Mouse (Mus musculus): ENCODE measurements around the gene Lhcgr.

Lhcgr gene

DNA sequence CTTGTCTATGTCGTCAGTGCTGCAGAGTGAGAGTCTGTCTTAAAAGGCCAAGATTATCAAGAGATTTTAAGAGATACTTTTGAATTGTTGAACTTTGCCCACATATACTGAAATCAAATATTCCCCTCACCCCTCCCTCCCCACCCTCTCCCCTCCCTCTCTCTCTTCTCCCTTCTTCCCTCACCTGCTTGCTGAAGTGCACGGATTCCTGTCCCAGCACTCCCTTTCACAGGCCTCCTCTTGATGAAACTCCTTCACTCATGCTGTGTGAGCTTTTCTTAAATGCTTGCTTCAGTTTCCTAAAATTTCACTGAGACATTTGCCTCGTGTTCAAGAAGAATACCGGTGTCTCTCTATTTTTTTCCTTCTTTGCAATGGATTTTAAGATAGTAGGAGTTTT is 88.7 kb downstream of the Lhcgr start:
- no peak for DNase-seq

DNA sequence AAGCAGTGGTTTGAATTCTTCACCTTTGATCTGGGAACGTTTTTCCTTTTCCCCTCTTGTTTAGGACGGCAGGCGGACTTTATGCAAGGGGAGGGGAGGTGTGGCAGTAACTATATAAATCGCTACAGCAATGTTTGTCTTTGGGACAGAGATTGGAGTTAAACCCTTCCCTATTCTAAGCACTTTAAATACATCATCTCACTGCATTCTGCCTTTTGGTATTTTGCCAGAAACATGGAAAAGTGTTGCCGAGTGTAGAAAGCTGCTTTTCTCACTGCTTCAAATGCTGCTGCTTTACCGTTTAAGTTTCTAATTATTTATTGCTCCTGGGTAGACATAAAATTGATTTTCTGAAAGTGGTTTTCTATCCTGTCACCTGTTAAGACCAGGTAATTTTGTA is 89.4 kb downstream of the Lhcgr start:
- no peak for DNase-seq

DNA sequence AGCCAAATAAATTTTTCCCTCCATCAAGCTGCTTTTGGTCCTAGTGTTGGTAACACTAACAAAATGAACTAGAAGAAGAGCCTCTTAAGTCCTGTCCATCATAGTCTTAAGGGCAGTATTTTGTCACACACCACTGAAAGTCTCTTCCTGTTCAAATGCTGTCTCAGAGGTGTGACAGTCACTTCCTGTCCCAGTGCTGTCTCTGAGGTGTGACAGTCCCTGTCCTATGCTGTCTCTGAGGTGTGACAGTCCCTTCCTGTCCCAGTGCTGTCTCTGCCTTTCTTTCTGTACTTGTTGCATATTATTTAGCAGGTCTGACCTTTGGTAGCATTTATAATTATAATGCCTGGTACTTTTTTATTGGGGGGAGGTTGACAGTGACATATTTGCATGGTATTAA is 90.9 kb downstream of the Lhcgr start:
- DNase-seq, result no peak

DNA sequence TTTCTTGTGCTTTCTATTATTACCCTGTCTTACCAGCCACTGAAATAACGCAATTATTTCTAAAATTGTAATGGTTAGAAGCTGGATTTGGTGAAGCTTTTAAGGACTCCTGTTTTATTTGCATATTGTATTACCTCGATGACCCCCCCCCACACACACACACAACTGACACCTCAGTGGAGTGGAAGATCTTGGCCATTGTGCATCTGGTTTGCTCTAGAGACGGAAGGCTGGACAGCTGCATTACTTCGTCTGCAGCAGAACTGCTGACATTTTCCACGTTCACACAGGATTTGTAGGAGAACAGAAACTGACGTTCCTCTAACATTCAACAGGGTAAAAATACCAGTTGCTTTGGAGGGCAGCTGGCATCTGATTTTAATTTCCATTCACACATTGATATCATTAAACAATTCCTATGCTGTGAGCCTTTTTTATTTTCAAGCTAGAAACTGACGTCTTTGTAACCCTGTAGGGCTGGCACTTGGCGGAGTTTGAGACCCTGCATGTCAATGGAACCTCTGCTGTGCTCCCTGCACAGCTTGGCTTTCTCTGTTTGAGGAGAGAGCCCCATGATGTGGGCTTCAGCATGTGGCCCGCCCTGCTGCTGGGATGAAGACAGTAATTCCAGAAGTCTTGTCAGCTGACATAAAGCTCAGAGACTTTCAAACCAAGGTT is 95.0 kb downstream of the Lhcgr start:
- no peak for DNase-seq

DNA sequence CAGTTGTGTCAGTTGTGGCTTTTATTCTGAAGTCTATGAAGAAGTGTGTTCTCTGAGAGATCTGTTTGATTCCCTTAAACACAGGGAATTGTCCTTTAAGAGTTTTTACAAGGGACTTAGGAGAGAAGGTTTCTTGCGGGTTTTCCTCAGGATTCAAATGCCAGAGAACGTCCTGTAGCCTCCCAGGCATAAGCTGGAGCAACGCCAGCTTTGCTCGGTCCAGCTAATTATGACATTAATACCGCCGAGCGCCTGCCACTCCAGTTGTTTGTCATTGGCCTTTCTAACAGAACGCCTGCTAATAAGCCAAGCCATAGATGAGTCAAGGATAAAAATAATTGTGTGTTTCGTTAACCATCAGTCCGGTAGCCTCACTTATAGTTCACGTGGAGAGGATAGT is 103.6 kb downstream of the Lhcgr start:
- DNase-seq, result no peak

DNA sequence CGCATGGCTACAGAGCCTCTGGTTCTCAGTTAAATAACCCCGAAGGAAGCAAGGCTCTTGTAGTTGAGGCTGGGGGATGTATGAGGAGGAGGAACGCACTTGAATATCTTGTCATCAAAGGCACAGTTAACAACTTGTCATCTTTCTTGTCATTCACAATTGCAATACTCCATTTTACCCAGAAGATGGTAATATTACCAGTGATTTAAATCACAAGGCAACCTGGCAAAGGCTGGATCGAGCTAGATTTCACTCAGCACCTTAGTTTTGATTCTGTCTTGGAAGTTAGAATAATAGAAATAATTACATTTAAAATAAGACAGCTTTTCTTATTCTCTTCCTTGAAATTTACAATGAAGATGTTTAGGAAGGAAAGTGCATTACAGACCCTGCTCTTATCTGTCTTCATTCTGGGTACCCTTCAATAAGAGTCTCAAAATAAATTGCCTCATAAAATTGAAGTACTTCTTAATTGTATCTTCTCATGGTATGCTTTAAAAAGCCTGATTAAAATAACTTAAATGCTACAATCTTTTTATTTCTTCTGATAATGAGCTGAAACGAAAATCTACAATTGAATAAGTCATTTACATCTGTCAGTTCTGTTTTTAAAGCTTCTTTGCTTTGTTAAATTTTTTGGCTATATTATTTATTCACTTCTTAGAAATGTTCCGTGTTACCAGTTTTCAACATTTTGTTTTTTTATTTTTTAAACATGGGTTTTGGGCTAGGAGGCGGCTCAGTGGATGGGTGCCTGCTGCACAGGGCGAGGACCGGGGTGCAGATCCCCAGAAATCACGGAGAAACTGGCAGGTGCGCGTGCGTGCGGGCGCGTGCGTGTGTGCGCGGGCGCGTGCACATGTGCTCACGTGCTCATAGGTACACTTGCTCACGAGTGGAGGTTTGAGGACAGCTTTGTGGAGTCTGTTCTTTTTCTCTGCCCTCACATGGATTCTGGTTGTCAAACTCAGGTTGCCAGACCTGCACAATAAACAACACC is 116.2 kb downstream of the Lhcgr start:
- no peak for DNase-seq

DNA sequence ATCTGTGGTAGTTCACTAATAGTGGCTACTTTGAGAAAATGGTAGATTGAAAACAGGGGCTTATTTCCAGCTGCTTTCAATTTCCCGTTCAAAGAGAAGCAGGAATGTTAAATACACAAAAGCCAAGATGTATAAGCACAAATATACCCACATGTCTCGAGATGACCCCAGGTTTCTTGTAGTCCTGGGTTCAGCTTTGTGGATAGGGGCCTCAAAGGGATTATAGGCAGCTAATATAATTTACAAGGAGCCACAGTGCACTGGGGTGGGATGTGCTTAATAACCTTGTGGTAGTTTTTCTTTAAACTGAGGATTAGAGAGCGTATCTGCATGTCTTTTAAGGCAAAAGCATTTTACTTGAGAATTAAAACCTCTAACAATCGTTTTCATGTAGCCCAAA is 121.0 kb downstream of the Lhcgr start:
- DNase-seq, result no peak

DNA sequence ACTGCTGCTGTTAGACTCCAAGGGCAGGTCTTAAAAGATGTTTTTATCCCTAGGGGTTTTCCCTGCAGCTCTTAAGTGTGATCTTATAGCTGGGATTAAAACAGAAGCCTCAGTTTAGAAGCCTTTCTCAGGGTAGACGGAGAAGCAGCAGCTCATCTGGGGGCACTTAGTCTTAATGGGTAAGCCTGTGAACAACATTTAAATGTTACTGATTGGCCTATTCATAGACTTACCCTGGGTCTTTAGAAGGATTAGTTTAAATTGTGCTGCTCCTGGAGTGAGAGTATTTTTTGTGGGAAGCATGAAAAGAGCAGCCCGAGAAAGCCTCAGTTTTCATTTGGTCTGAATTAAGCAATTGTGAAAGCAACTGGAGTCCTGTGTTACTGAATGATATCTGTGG is 121.9 kb downstream of the Lhcgr start:
- DNase-seq, result no peak

DNA sequence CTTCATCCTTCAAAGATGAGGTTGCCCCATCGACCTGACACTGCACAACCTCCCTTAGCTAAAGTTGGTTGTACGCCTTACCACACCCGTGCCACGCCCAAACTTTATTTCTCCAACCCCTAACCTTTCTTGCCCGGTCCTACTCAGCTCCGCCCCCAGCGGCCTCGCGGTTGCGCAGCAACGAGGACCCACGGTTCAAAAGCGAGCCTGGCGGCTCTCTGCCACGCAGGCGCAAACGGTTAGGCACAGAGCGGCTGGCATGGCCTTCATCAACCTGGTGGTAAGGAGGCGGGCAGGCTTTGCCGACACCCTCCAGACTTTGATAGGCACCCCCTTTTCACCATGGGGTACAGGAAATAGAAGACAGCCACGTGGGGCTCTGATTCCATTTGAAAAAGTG is 123.3 kb downstream of the Lhcgr start, which contains the start of gene Gtf2a1l:
TSS of gene Gtf2a1l (plus strand) at position 209 of the 400 bp plus-strand sequence.
- DNase-seq, result peak; percentile 53

Data from thymus, postnatal 25 days (tissue).